Comparison of ENCODE assay signal across 18 mouse cellular contexts in genomic region chr14:23830316-23830715, GRCm38 (mm10).
"Had no signal": no experiment of that assay in that cellular context is flagged by ENCODE, and none has a peak within 500 bp of the region (broad histone marks: within the 10 kb centered on the region; RNA-seq: fewer than 3 reads in every experiment).

No protein-coding gene starts in this region.

- H3K9ac ChIP-seq: intestine, embryonic 15.5 days; limb, embryonic 13.5 days; liver, embryonic 15.5 days; midbrain, embryonic 13.5 days; neural tube, embryonic 12.5 days had no signal

- H3K4me2 ChIP-seq: intestine, embryonic 15.5 days; limb, embryonic 13.5 days; liver, embryonic 15.5 days; midbrain, embryonic 13.5 days; neural tube, embryonic 12.5 days had no signal

- ATAC-seq: intestine, embryonic 15.5 days; lung, postnatal 0 days had no signal

- H3K36me3 ChIP-seq: intestine, embryonic 15.5 days; limb, embryonic 13.5 days; liver, embryonic 15.5 days; midbrain, embryonic 13.5 days; neural tube, embryonic 12.5 days had no signal

- H3K27me3 ChIP-seq: intestine, embryonic 15.5 days; limb, embryonic 13.5 days; liver, embryonic 15.5 days; midbrain, embryonic 13.5 days; neural tube, embryonic 12.5 days had no signal

- H3K9me3 ChIP-seq: intestine, embryonic 15.5 days; limb, embryonic 13.5 days; liver, embryonic 15.5 days; midbrain, embryonic 13.5 days; neural tube, embryonic 12.5 days had no signal

- H3K4me1 ChIP-seq: intestine, embryonic 15.5 days; limb, embryonic 13.5 days; liver, embryonic 15.5 days had no signal

- H3K4me3 ChIP-seq: intestine, embryonic 15.5 days; limb, embryonic 13.5 days; liver, embryonic 15.5 days; midbrain, embryonic 13.5 days; neural tube, embryonic 12.5 days had no signal

- H3K27ac ChIP-seq: intestine, embryonic 15.5 days; limb, embryonic 13.5 days; liver, embryonic 15.5 days; neural tube, embryonic 12.5 days had no signal

- DNase-seq: kidney, adult 2 months; kidney, postnatal 10 days; kidney, postnatal 4 days; layer of hippocampus, adult 9-11 months; layer of hippocampus, postnatal 36 days; left cerebral cortex, postnatal 4 days; lung, adult 2 months; lung, postnatal 36 days; right cerebral cortex, postnatal 4 days; spleen, adult 18-20 months; thymus, adult 18-20 months; thymus, postnatal 14 days had no signal
